Mouse (Mus musculus) stomach, postnatal 0 days (tissue): Measurements from ENCODE around the gene Lsm12. TPM values are rescaled to one million over a fixed set of nuclear protein-coding genes. Genes with fewer than 3 reads are reported as not detected.
"Not testable (repeated sequence)": the region's sequence is repeated elsewhere in the genome, so short reads cannot be mapped to it uniquely, and the experiment has no call there.

Experiments
- ATAC-seq: fragments of 200-750 bp; cut with Nextera tagmentation; 2 replicates; pipeline ENCODE4 v1.8.0; 2017; ENCODE audit not compliant: low FRiP score, low TSS enrichment
- DNase-seq: peaks from one replicate; pipeline ENCODE4 v3.0.0-alpha.2; 2016; ENCODE audit warnings: low spot score
- H3K27ac ChIP-seq: fragments of 300-500 bp; sonication (generic); replicated peaks from 2 replicates; pipeline ENCODE4 v1.5.1; 2014; ENCODE audit warnings: mild to moderate bottlenecking, control low read depth
- H3K27me3 ChIP-seq: fragments of 300-500 bp; sonication (generic); 2 replicates; pipeline ENCODE4 v1.6.1; 2014; ENCODE audit warnings: low read length; ENCODE audit not compliant: control insufficient read depth, insufficient read depth
- H3K36me3 ChIP-seq: fragments of 300-500 bp; sonication (generic); 2 replicates; pipeline ENCODE4 v1.6.1; 2014; ENCODE audit warnings: low read length, mixed read lengths; ENCODE audit not compliant: control insufficient read depth, insufficient read depth
- H3K4me1 ChIP-seq: fragments of 300-500 bp; sonication (generic); replicated peaks from 2 replicates; pipeline ENCODE4 v1.6.1; 2014; ENCODE audit warnings: antibody characterized with exemption; ENCODE audit not compliant: control insufficient read depth, insufficient read depth
- H3K4me2 ChIP-seq: fragments of 300-500 bp; sonication (generic); replicated peaks from 2 replicates; pipeline ENCODE4 v1.6.1; 2014; ENCODE audit warnings: low read depth, mild to moderate bottlenecking, control low read depth, moderate library complexity
- H3K4me3 ChIP-seq: fragments of 300-500 bp; sonication (generic); 2 replicates; pipeline ENCODE4 v1.5.1; 2014; ENCODE audit warnings: low read depth, low read length, control low read depth
- H3K9ac ChIP-seq: fragments of 300-500 bp; sonication (generic); 2 replicates; pipeline ENCODE4 v1.6.1; 2014; ENCODE audit warnings: mild to moderate bottlenecking, low read length, control low read depth, mixed read lengths
- H3K9me3 ChIP-seq: fragments of 300-500 bp; sonication (generic); 2 replicates; pipeline ENCODE4 v1.6.1; 2016; ENCODE audit warnings: low read length; ENCODE audit not compliant: control insufficient read depth
- CTCF ChIP-seq: IDR thresholded peaks from 2 replicates; pipeline ENCODE4 v1.5.1; 2016; ENCODE audit warnings: antibody characterized with exemption, low read depth, mild to moderate bottlenecking, moderate library complexity
- EP300 ChIP-seq: optimal IDR thresholded peaks from 2 replicates; pipeline ENCODE3; 2016; ENCODE audit warnings: antibody characterized with exemption
- WGBS: fragments of 180-500 bp; shearing (Covaris S2); extraction: QIAGEN DNeasy Blood & Tissue Kit; methylation state at CpG from one replicate; pipeline ENCODE4 v1.1.7; 2014; 5-methylcytosine and 5-hydroxymethylcytosine counted together
- polyA plus RNA-seq: library from polyadenylated mRNA; unstranded; fragments of >200 nt; fragmentation: Nextera tagmentation; extraction: Ambion mirVana; gene quantifications from 2 replicates; pipeline ENCODE4 v1.2.1, GENCODE M21; 2015

Gene Lsm12
- polyA plus RNA-seq, 1 experiment from 2014 or later = 99.4 TPM

DNA sequence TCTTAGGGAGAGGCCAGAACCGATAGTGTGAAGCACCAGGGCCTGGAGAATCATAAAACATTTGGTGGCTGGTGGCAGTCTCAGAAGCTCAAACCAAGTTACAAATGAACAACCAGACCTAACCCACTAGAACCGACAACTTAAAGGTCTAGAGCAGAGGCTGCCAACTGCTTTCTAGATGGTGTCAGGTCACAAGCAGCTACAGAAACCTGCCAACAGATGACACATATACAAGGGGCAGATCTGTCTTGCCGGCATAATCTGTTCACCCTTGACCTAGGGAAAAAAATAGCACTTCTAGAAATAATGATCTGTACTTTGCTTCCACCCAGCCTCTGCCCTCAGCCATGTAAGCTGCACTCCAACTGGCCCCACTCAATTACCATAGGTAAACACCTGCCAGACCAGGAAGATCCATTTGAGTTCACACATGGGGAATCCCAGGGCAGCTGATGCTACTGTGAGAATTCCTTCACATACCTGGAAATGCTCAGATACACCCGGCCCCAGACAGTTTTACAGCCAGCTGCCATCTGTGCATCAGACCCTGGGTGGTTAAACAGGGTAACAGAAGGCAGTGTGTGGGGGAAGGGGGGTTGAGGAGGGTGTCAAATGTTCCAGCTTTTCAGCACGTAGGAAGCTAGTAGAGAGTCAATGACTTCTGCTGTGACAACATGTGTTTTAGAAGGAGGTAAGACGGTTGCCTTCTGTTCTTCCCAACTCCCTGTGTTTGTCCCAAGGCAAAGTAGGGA, 18.9 kb downstream of the Lsm12 start:
- no peak for ATAC-seq
- no peak overlapping the region for H3K27ac ChIP-seq
- no peak overlapping the region for H3K9ac ChIP-seq

DNA sequence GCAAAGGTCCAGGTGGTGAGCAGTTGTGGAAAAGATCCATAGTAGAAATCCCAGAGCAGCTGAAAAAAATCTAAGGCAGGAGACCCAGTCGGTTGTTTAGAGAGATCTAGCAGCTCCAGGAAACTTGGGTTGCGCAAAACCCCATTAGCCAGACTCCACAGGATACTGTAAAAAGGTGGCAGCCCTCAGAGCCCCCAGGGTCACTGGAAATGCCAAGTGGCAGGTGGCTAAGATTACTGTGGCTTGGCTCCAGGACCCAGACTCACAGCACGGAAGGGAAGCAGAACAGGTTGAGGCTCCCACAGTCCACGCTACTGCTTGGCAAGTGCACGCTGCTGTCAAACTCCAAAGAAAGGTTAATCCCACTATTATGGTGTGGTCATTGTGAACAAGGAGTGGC, 25.3 kb downstream of the Lsm12 start:
- Histone ChIP-seq H3K9me3 (no peaks in the 10 kb centered on the region), H3K9ac (no peak overlapping the region), H3K27ac (no peak overlapping the region), H3K4me3 (no peak overlapping the region), H3K4me2 (no peak overlapping the region), H3K27me3 (no peaks in the 10 kb centered on the region), H3K4me1 (no peaks in the 10 kb centered on the region), H3K36me3 (peaks cover 12% of the 10 kb centered on the region; the same call in 1 of the 2 replicates)
- TF ChIP-seq CTCF (no peak), EP300 (no peak)
- DNase-seq = no peak
- no peak for ATAC-seq
- whole genome bisulfite sequencing = 66% methylated on average over 5 of the region's 5 CpGs

More for the DNA sequence above, 18.9 kb downstream of the Lsm12 start:
- WGBS = 39% methylated on average over 6 of the region's 6 CpGs
- Histone ChIP-seq H3K4me1 (no peaks in the 10 kb centered on the region), H3K36me3 (peaks cover 25% of the 10 kb centered on the region; the same call in 1 of the 2 replicates), H3K9me3 (no peaks in the 10 kb centered on the region), H3K4me3 (no peak overlapping the region), H3K27me3 (no peaks in the 10 kb centered on the region), H3K4me2 (no peak overlapping the region)
- TF ChIP-seq CTCF (no peak), EP300 (no peak)
- DNase-seq = no peak

DNA sequence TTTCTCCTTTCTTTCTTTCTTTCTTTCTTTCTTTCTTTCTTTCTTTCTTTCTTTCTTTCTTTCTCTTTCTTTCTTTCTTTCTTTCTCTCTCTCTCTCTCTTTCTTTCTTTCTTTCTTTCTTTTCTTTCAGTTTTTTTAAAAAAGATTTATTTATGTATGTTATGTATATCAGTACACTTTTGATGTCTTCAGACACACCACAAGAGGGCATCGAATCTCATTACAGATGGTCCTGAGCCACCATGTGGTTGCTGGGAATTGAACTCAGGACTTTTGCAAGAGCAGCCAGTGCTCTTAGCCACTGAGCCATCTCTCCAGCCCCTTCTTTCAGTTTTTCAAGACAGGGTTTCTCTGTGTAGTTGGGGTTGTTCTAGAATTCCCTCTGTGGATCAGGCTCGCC, 27.1 kb downstream of the Lsm12 start:
- H3K36me3 ChIP-seq, H3K4me2 ChIP-seq, H3K4me3 ChIP-seq, H3K27me3 ChIP-seq, H3K27ac ChIP-seq, ATAC-seq, H3K4me1 ChIP-seq, H3K9ac ChIP-seq, DNase-seq, H3K9me3 ChIP-seq: not testable (repeated sequence)
- WGBS = 75% methylated on average over 2 of the region's 2 CpGs

DNA sequence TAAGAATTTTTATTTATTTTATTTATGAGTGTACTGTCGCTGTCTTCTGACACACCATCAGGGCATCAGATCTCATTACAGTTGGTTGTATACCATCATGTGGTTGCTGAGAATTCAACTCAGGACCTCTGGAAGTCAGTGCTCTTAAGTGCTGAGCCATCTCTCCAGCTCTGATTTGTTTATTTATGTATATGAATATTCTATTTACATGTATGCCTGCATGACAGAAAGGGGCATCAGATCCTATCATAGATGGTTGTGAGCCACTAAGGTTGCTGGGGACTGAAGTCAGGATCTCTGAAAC, 28.4 kb downstream of the Lsm12 start:
- H3K27me3 ChIP-seq = no peaks in the 10 kb centered on the region

DNA sequence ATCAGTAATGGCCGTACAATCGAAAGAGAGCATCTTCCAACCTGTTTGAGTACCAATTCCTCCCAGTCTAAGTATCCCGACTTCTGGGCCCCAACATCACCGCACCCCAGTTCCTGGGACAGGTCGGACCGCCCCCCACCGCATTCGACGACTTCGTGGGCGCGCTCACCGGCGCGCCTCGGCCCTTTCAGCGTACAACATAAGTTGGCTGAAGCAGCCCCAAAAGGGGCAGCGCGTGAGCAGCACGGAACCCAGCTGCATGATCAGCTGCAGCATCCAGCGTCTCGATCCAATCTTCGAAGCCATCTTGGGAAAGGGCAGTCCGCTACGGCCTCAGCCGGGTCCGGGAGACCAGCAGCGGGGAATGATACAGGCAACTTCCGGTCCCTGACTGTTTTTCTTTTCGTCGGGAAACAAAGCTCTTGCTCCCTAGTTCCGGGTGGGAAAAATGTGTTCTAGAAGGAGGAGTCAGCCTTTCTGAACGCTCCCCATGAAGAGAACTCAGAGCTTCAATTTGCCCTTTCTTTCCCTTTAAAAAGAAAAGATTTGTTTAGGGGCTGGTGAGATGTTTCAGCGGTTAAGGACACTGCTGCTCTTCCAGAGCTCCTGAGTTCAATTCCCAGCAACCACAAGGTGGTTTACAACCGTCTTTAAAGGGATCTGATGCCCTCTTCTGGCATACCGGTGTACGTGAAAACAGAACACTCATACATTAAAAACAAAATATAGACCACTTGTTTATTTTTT, 28.9 kb downstream of the Lsm12 start, which contains the start of gene Tmem101:
Gene Tmem101 (minus strand): TSS at position 366 of the 747 bp plus-strand sequence.
- H3K4me2 ChIP-seq = peak within 1 kb of the TSS; percentile 92
- no peak for TF ChIP-seq EP300
- TF ChIP-seq CTCF = peak; percentile 63
- H3K27me3 ChIP-seq = no peaks in the 10 kb centered on the region
- peak within 1 kb of the TSS; percentile 68 for H3K4me3 ChIP-seq
- WGBS = under 1% methylated on average over 37 of the region's 37 CpGs
- DNase-seq (peak; percentile 91), ATAC-seq (peak; percentile 87)
- H3K9ac ChIP-seq = peak within 1 kb of the TSS; percentile 71
- H3K4me1 ChIP-seq = no peaks in the 10 kb centered on the region
- H3K9me3 ChIP-seq = no peaks in the 10 kb centered on the region
- 0 out of 2 replicates have a peak, but pooled peaks cover 2% of the 10 kb centered on the region for H3K36me3 ChIP-seq
- H3K27ac ChIP-seq = peak within 1 kb of the TSS; percentile 67

More for the DNA sequence above, 28.4 kb downstream of the Lsm12 start:
- 0 out of 2 replicates have a peak, but pooled peaks cover 2% of the 10 kb centered on the region for H3K36me3 ChIP-seq
- H3K9ac ChIP-seq = no peak overlapping the region
- no peak overlapping the region for H3K27ac ChIP-seq
- H3K9me3 ChIP-seq = no peaks in the 10 kb centered on the region
- no peak for TF ChIP-seq EP300
- TF ChIP-seq CTCF = no peak
- peak overlapping the region; percentile 92; the same call in 1 of the 2 replicates for H3K4me2 ChIP-seq
- DNase-seq (no peak), ATAC-seq (0 out of 2 replicates have a peak, but pooled peaks have one; percentile 0)
- WGBS = 9% methylated on average over 1 of the region's 1 CpGs
- no peaks in the 10 kb centered on the region for H3K4me1 ChIP-seq
- H3K4me3 ChIP-seq = peak overlapping the region; percentile 68; the same call in 1 of the 2 replicates
